Mouse (Mus musculus): ENCODE measurements around the gene Olfr575.

Gene Olfr575

GRCm38 (mm10) chr7:102958593-102958992 is at the start of gene Olfr575:
TSS of gene Olfr575 (minus strand) at chr7:102958775.
- DNase-seq: no peak

DNA sequence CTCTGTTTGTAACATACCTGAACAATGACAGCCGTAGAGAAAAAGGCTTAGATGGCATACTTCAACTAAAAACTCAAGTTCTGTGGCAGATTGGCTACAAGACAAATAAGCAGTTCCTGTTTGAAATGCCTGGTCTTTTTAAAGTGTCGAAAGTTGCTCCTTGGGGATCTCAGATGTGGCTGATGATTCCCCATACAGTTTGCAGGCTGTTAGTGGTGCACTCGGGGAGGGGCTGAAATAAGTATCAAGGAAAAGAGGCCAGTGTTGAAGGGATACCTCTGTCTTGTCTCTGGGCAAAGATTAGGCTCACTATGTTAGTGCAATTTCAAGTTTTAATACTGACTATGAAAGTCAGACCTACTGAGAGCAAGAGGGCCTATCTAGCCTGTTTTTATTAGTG is 30.6 kb upstream of the Olfr575 start, which contains the start of gene Olfr578:
Gene Olfr578, minus strand, starts transcription at position 101 of the 400 bp plus-strand sequence.
- no peak for DNase-seq

GRCm38 (mm10) chr7:102975843-102976242 is 17.3 kb upstream of the Olfr575 start, which contains the start of gene Olfr577:
TSS of gene Olfr577 (minus strand) at chr7:102975943.
- no peak for DNase-seq

DNA sequence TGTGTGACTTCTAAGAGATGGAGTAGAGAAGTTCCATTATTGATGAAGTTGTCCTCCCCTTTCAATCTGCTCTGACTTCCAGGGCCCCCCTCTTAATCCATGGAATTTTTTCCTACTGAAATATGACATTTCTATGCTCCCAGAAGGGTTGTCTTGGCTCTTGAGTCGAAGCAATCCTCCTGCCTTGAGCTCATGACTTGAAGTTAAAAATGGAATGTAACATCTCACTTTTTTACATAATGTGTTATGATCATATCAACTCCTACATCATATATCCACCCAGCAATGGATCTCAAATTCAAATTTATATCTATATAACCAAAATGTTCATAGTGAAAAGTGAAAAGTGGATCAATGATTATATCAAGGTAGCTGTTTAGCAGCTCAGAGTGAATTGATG is 15.8 kb upstream of the Olfr575 start:
- no peak for DNase-seq

GRCm38 (mm10) chr7:102962360-102962759 is 3.8 kb upstream of the Olfr575 start, which contains the start of gene Olfr576:
TSS of gene Olfr576 (plus strand) at chr7:102962660.
- DNase-seq: no peak

GRCm38 (mm10) chr7:102958137-102958536 is 438 bp downstream of the Olfr575 start:
- no peak for DNase-seq

DNA sequence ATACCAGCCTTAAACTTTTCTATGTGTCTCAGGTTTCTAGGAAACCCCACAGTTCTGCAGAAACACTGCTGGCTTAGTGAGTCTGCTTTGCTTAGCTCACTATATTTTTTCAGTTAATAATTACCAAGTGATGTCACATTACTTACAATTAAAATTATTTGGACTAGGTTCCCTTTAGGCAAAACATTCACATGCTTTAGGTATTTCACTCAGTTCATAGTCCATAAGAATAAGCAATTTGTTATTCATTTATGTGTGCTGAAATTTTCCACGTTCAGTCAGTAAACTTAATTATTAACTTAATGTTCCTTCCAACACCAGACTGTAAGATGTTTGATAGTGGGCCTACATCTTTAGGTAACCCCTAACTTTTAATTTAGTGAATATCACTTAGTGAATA is 7.8 kb downstream of the Olfr575 start:
- no peak for DNase-seq

GRCm38 (mm10) chr7:102948167-102948566 is 10.4 kb downstream of the Olfr575 start, which contains the start of gene Olfr574:
TSS of gene Olfr574 (plus strand) at chr7:102948467.
- DNase-seq: no peak

DNA sequence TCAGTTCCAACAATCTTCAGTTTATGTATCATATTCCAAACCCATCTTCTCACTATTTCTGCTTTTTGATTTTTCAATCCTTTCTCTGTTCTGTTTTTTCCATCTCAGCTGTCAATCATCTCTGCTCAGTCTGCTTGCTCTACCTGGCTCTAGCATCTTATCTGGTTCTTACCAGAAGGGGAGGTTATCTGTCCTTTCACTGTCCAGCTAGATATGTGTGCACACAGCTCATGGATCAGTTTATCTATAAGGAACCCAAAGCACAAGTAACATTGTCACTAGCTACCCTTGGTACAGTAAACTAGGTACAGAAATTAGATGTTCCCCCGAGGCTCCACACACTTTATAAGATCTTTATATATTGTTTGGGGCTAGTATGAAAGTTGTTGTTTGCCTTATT is 15.2 kb downstream of the Olfr575 start:
- no peak for DNase-seq

DNA sequence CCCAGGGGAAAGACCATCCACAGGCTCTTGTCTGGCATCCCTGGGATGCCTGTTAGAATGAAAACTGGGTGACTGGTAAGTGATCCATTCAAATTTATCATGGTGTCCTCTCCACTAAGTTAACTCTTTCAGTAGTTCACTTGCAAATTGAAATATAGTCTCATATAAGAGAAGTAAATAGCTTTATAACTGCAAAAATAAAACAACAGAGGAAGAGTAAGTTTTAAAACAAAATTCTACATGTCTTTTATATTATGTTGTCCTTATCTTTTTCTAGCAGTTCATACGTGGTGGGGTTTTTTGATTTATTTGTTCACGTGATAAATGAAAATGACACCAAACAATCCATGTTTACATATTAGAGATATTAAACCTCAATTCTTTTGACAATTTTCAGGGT is 16.1 kb downstream of the Olfr575 start, which contains the start of gene Olfr573-ps1:
Gene Olfr573-ps1, minus strand, starts transcription at position 101 of the 400 bp plus-strand sequence.
- no peak for DNase-seq

DNA sequence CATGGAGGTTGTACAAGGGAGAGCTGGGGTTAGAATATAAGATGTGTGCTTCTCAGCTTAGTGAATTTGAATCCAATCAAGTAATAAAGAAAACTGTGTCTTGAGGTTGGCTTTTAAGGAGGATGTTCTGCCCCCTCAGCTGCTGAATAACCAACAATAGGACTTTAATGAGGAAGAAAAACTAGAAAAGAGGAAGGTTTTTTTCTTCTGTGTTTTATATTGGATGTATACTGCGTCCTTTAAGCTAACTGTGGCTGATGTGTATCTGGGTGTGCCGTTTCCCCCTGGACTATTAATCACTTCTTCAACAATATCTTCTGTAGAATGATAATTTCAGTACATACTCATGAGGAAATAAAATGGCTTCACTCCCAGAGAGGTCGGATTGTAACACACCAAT is 31.5 kb downstream of the Olfr575 start:
- DNase-seq: no peak

DNA sequence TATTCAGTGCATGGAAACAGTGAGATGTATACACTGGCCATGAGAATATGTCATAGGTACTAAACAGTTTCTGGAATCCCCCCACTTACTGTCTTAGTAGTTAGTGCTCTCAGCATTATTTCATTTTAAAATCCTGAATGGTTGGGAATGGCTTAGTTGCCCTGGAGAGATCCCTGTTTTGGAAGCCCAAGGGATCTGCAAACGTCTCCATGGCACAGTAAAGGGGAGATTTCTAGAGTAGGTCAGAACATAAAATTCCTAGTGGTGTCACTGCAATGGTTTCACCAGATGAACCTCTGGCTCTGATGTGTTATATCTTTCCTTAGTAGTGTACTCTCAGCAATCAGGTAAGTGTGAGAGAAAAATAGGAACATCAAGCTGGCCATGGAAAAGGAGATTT is 34.5 kb downstream of the Olfr575 start, which contains the start of gene Olfr572:
Gene Olfr572, plus strand, starts transcription at position 301 of the 400 bp plus-strand sequence.
- DNase-seq: no peak

- peak in 1 of 2 experiments; percentile 2 for DNase-seq
Measured at GRCm38 (mm10) chr7:102919632-102920031, 38.9 kb downstream of the Olfr575 start.

DNA sequence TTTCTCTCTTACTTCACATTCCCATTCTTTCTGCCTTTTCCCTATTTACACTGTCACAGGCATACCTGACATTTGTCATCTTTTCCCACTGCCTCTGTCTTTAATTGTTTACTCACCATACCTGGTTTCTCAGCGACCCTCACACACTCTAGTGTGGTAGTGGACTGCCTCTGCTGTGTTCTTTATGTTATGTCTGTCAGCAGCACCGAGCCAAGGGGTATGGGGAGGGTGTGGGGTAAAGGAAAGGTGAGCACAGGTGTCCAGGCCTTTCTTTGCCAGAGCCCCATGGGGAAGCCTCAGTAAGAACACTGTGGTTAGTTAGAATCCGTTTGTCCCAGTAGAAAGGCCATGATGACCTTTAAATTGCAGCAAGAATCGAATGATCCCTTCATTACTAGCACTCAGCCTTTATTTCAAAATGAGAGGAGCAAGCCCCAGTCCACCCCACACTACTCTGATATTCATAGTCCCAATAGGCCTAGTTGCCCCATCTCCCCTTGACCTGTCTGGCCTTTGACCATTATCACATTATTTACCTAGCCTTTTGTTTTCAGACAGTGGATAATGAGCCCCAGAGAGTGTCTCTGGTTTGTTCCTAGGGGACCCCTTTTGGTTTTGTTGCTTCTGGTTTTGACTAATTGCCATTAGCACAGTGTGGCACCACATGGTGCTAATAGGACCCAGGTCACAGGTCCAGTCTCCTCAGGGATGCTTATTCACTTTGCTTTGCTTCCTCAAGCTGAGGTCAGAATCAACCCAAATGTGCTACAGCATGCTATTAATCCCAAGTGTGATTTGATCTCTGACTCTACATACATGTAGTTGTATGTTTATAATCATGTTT is 41.3 kb downstream of the Olfr575 start, which contains the start of gene Olfr571:
Gene Olfr571, minus strand, starts transcription at position 505 of the 844 bp plus-strand sequence.
- DNase-seq: no peak

- no peak for DNase-seq
Measured at GRCm38 (mm10) chr7:102916405-102916804, 42.2 kb downstream of the Olfr575 start.

- no peak for DNase-seq
Measured at GRCm38 (mm10) chr7:102915261-102915660, 43.3 kb downstream of the Olfr575 start.

All from kidney, adult 8-10 months (tissue).